Mouse (Mus musculus) cerebellum, adult 18-20 months (tissue): ENCODE measurements around the gene Pigc.

Source experiments
- DNase-seq, 2 experiments: peaks; one replicate each; pipeline ENCODE4 v3.0.0; 2021

Pigc gene

GRCm38 (mm10) chr1:162008631-162009067, 39.7 kb downstream of the Pigc start:
- no peak for DNase-seq

- no peak for DNase-seq
Observed at GRCm38 (mm10) chr1:162009086-162009485, 40.1 kb downstream of the Pigc start.

GRCm38 (mm10) chr1:162011523-162012245, 42.7 kb downstream of the Pigc start:
- no peak for DNase-seq

GRCm38 (mm10) chr1:162013561-162013960, 44.6 kb downstream of the Pigc start:
- no peak for DNase-seq

- DNase-seq: no peak
Observed at GRCm38 (mm10) chr1:162015247-162015862, 46.4 kb downstream of the Pigc start.

DNA sequence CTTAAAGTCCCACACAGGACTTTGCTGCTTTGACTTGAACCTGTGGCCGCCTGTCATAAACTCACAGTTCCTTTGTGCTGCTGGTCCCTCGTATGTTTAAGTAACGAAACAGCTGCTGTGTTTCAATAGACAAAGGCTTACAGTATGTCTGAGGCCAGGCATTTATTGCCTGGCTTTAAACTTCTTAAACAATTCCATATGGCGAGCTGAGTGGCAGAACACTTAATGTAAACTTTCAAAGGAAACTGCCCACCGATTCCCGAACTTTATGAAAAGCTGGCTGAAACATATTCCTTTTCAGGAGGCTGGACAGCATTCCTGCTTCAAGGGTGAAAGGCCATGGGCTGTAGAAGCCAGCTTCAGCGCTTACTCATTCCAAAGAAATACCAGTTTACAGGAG, 48.0 kb downstream of the Pigc start:
- DNase-seq: no peak

DNA sequence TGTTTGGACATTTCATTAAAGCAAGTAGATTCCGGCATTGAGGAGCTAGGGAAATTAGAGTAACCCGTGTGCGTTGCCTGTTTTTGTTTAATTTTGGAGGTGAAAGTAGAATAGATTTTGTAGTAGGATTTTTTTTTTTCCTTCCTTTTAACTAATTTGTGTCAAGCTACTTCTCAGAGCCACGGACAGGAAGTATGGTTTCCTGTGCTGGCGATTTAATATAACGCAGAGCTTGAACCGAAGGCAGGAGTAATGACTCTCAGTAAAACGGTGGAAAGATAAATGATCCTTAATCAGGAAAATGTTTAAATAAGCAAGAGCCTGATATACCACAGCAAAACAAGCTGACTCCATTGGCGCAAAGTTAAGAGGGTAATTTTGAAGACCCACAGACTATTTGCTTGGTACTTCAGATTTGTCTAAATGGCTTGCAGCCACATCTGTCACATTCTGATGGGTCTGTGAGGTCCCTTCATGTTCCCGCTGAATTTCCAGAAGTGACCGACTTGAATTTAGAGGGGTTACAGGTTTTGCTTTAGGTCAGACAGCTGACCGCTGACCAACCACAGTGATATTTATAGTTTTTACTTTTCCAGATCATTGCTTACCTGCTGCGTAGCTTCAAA, 49.1 kb downstream of the Pigc start:
- no peak for DNase-seq

- DNase-seq: no peak
Observed at GRCm38 (mm10) chr1:162018601-162018977, 49.6 kb downstream of the Pigc start.

- no peak for DNase-seq
Observed at GRCm38 (mm10) chr1:162020303-162020731, 51.3 kb downstream of the Pigc start.

DNA sequence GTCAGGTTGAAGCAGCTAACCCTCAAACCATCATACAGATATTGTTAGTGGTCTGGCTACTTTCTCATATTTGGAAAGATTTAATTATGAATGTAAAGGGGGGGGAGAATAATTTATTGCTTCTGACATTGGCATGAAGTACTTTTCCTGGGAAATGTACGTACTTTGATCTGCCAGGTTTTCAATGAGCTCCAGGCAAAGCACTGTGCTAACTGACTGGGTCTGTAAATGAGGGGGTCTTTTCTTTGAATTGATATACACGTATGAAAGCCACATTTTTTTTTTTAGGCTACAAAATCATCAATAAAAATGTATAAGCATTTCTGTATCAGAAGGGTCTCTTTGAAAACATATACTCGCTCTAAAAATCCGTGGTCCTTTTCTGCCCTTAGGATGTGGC, 51.8 kb downstream of the Pigc start:
- DNase-seq: no peak
